Mouse (Mus musculus): ENCODE measurements at regions not wholly inside any gene's neighbourhood (a gene's known extent, or its start where the extent isn't known, plus 50 kb on each side); places are given as distances from the start of the nearest gene placed in this dataset.

GRCm38 (mm10) chr13:31194971-31195370 lies 221.0 kb downstream of the Gm5447 start:
- H3K4me3 ChIP-seq (ENCODE audit: low read depth, low read length), result no peak overlapping the region
- H3K36me3 ChIP-seq (ENCODE audit: control insufficient read depth, insufficient read depth, low read length), result no peaks in the 10 kb centered on the region
- H3K27me3 ChIP-seq (ENCODE audit: control insufficient read depth, insufficient read depth, low read length), result peaks cover 2% of the 10 kb centered on the region; the same call in 1 of the 2 replicates
- WGBS, result 72% methylated on average over 3 of the region's 3 CpGs
- H3K4me1 ChIP-seq (ENCODE audit: control insufficient read depth, insufficient read depth, insufficient read length, low read length), result peaks cover 2% of the 10 kb centered on the region; the same call in 1 of the 2 replicates
- no peak for TF ChIP-seq POLR2A (IDR thresholded peaks at IDR 0.05; ENCODE audit: low read depth, low read length)
- TF ChIP-seq CTCF (IDR thresholded peaks at IDR 0.05; ENCODE audit: extremely low read depth, insufficient read length, insufficient replicate concordance, low read depth, low read length), result no peak
- no peak overlapping the region for H3K27ac ChIP-seq (ENCODE audit: insufficient read depth, low read depth, low read length)

- no peaks in the 10 kb centered on the region for H3K36me3 ChIP-seq (ENCODE audit: control insufficient read depth, insufficient read depth, low read length)
- peaks cover 2% of the 10 kb centered on the region; the same call in 1 of the 2 replicates for H3K4me1 ChIP-seq (ENCODE audit: control insufficient read depth, insufficient read depth, insufficient read length, low read length)
- WGBS, result 69% methylated on average over 2 of the region's 2 CpGs
- no peak for TF ChIP-seq POLR2A (IDR thresholded peaks at IDR 0.05; ENCODE audit: low read depth, low read length)
- no peak for TF ChIP-seq CTCF (IDR thresholded peaks at IDR 0.05; ENCODE audit: extremely low read depth, insufficient read length, insufficient replicate concordance, low read depth, low read length)
- no peak overlapping the region for H3K27ac ChIP-seq (ENCODE audit: insufficient read depth, low read depth, low read length)
- H3K27me3 ChIP-seq (ENCODE audit: control insufficient read depth, insufficient read depth, low read length), result peaks cover 2% of the 10 kb centered on the region; the same call in 1 of the 2 replicates
- H3K4me3 ChIP-seq (ENCODE audit: low read depth, low read length), result no peak overlapping the region
Measured at GRCm38 (mm10) chr13:31196546-31196945, 222.5 kb downstream of the Gm5447 start.

GRCm38 (mm10) chr13:31197593-31197992 lies 223.6 kb downstream of the Gm5447 start:
- WGBS, result 31% methylated on average over 2 of the region's 2 CpGs
- no peak overlapping the region for H3K27ac ChIP-seq (ENCODE audit: insufficient read depth, low read depth, low read length)

GRCm38 (mm10) chr13:31199384-31199783 lies 225.4 kb downstream of the Gm5447 start:
- Histone ChIP-seq H3K4me1 (ENCODE audit: control insufficient read depth, insufficient read depth, insufficient read length, low read length) (peaks cover 2% of the 10 kb centered on the region; the same call in 1 of the 2 replicates), H3K27me3 (ENCODE audit: control insufficient read depth, insufficient read depth, low read length) (0 out of 2 replicates have a peak, but pooled peaks cover 2% of the 10 kb centered on the region), H3K4me3 (ENCODE audit: low read depth, low read length) (no peak overlapping the region), H3K36me3 (ENCODE audit: control insufficient read depth, insufficient read depth, low read length) (no peaks in the 10 kb centered on the region), H3K27ac (ENCODE audit: insufficient read depth, low read depth, low read length) (no peak overlapping the region)
- WGBS, result 81% methylated on average over 1 of the region's 1 CpGs
- no peak for TF ChIP-seq POLR2A (IDR thresholded peaks at IDR 0.05; ENCODE audit: low read depth, low read length)
- no peak for TF ChIP-seq CTCF (IDR thresholded peaks at IDR 0.05; ENCODE audit: extremely low read depth, insufficient read length, insufficient replicate concordance, low read depth, low read length)

More at GRCm38 (mm10) chr13:31197593-31197992, 223.6 kb downstream of the Gm5447 start:
- Histone ChIP-seq H3K27me3 (ENCODE audit: control insufficient read depth, insufficient read depth, low read length) (0 out of 2 replicates have a peak, but pooled peaks cover 2% of the 10 kb centered on the region), H3K4me1 (ENCODE audit: control insufficient read depth, insufficient read depth, insufficient read length, low read length) (peaks cover 2% of the 10 kb centered on the region; the same call in 1 of the 2 replicates), H3K4me3 (ENCODE audit: low read depth, low read length) (no peak overlapping the region), H3K36me3 (ENCODE audit: control insufficient read depth, insufficient read depth, low read length) (no peaks in the 10 kb centered on the region)
- no peak for TF ChIP-seq POLR2A (IDR thresholded peaks at IDR 0.05; ENCODE audit: low read depth, low read length)
- no peak for TF ChIP-seq CTCF (IDR thresholded peaks at IDR 0.05; ENCODE audit: extremely low read depth, insufficient read length, insufficient replicate concordance, low read depth, low read length)

- no peak for TF ChIP-seq POLR2A (IDR thresholded peaks at IDR 0.05; ENCODE audit: low read depth, low read length)
- no peak for TF ChIP-seq CTCF (IDR thresholded peaks at IDR 0.05; ENCODE audit: extremely low read depth, insufficient read length, insufficient replicate concordance, low read depth, low read length)
- Histone ChIP-seq H3K4me3 (ENCODE audit: low read depth, low read length) (no peak overlapping the region), H3K4me1 (ENCODE audit: control insufficient read depth, insufficient read depth, insufficient read length, low read length) (no peaks in the 10 kb centered on the region), H3K36me3 (ENCODE audit: control insufficient read depth, insufficient read depth, low read length) (no peaks in the 10 kb centered on the region), H3K27ac (ENCODE audit: insufficient read depth, low read depth, low read length) (no peak overlapping the region), H3K27me3 (ENCODE audit: control insufficient read depth, insufficient read depth, low read length) (no peaks in the 10 kb centered on the region)
- 54% methylated on average over 6 of the region's 6 CpGs for WGBS
Measured at GRCm38 (mm10) chr13:31204068-31204467, 230.1 kb downstream of the Gm5447 start.

GRCm38 (mm10) chr13:31206381-31206780 lies 232.4 kb downstream of the Gm5447 start:
- TF ChIP-seq POLR2A (IDR thresholded peaks at IDR 0.05; ENCODE audit: low read depth, low read length), result no peak
- TF ChIP-seq CTCF (IDR thresholded peaks at IDR 0.05; ENCODE audit: extremely low read depth, insufficient read length, insufficient replicate concordance, low read depth, low read length), result no peak
- WGBS, result 56% methylated on average over 5 of the region's 5 CpGs
- H3K4me3 ChIP-seq (ENCODE audit: low read depth, low read length), result no peak overlapping the region
- no peak overlapping the region for H3K27ac ChIP-seq (ENCODE audit: insufficient read depth, low read depth, low read length)
- H3K4me1 ChIP-seq (ENCODE audit: control insufficient read depth, insufficient read depth, insufficient read length, low read length), result no peaks in the 10 kb centered on the region
- no peaks in the 10 kb centered on the region for H3K27me3 ChIP-seq (ENCODE audit: control insufficient read depth, insufficient read depth, low read length)
- H3K36me3 ChIP-seq (ENCODE audit: control insufficient read depth, insufficient read depth, low read length), result no peaks in the 10 kb centered on the region

GRCm38 (mm10) chr13:31207709-31208108 lies 233.7 kb downstream of the Gm5447 start:
- H3K27ac ChIP-seq (ENCODE audit: insufficient read depth, low read depth, low read length), result no peak overlapping the region
- no peaks in the 10 kb centered on the region for H3K27me3 ChIP-seq (ENCODE audit: control insufficient read depth, insufficient read depth, low read length)
- H3K4me1 ChIP-seq (ENCODE audit: control insufficient read depth, insufficient read depth, insufficient read length, low read length), result no peaks in the 10 kb centered on the region
- H3K36me3 ChIP-seq (ENCODE audit: control insufficient read depth, insufficient read depth, low read length), result no peaks in the 10 kb centered on the region
- no peak overlapping the region for H3K4me3 ChIP-seq (ENCODE audit: low read depth, low read length)
- TF ChIP-seq POLR2A (IDR thresholded peaks at IDR 0.05; ENCODE audit: low read depth, low read length) (no peak), CTCF (IDR thresholded peaks at IDR 0.05; ENCODE audit: extremely low read depth, insufficient read length, insufficient replicate concordance, low read depth, low read length) (peak; percentile 72; the same call in 1 of the 2 replicates)
- 35% methylated on average over 5 of the region's 5 CpGs for WGBS

Measured in small intestine, adult 2 months (tissue).